Mouse (Mus musculus) B cell, adult 2 months (primary cell): Measurements from ENCODE around the gene G0s2.

Experiments used
- DNase-seq, 2 experiments: peaks; one replicate each; pipeline ENCODE4 v3.0.0; 2022

G0s2 gene

GRCm38 (mm10) chr1:193272916-193273601 lies at the start of gene G0s2:
Gene G0s2, minus strand, starts transcription at chr1:193273217.
- DNase-seq, result peak in 1 of 2 experiments; percentile 10

- DNase-seq, result no peak
These were observed 47.4 kb upstream of the G0s2 start for GRCm38 (mm10) chr1:193320398-193320797.

- no peak for DNase-seq
These were observed 46.7 kb upstream of the G0s2 start for GRCm38 (mm10) chr1:193319721-193320120.

- no peak for DNase-seq
These were observed 44.1 kb upstream of the G0s2 start for GRCm38 (mm10) chr1:193317159-193317559.

GRCm38 (mm10) chr1:193316358-193316750 lies 43.3 kb upstream of the G0s2 start:
- no peak for DNase-seq

GRCm38 (mm10) chr1:193315705-193316357 lies 42.8 kb upstream of the G0s2 start:
- no peak for DNase-seq

GRCm38 (mm10) chr1:193311596-193311995 lies 38.6 kb upstream of the G0s2 start:
- DNase-seq, result no peak

- no peak for DNase-seq
These were observed 37.6 kb upstream of the G0s2 start for GRCm38 (mm10) chr1:193310519-193311085.

- no peak for DNase-seq
These were observed 36.9 kb upstream of the G0s2 start for GRCm38 (mm10) chr1:193309785-193310518.

- DNase-seq, result no peak
These were observed 33.8 kb upstream of the G0s2 start for GRCm38 (mm10) chr1:193306832-193307231.

- DNase-seq, result no peak
These were observed 32.4 kb upstream of the G0s2 start for GRCm38 (mm10) chr1:193305386-193305785.

- no peak for DNase-seq
These were observed 30.1 kb upstream of the G0s2 start for GRCm38 (mm10) chr1:193303096-193303495.

GRCm38 (mm10) chr1:193302093-193302405 lies 29.0 kb upstream of the G0s2 start:
- DNase-seq, result no peak

- no peak for DNase-seq
These were observed 28.4 kb upstream of the G0s2 start for GRCm38 (mm10) chr1:193301216-193302092.

GRCm38 (mm10) chr1:193299995-193300394 lies 27.0 kb upstream of the G0s2 start:
- DNase-seq, result no peak

GRCm38 (mm10) chr1:193298141-193298765 lies 25.2 kb upstream of the G0s2 start:
- DNase-seq, result no peak

GRCm38 (mm10) chr1:193295920-193296319 lies 22.9 kb upstream of the G0s2 start:
- no peak for DNase-seq

- no peak for DNase-seq
These were observed 20.9 kb upstream of the G0s2 start for GRCm38 (mm10) chr1:193293926-193294325.

- no peak for DNase-seq
These were observed 20.0 kb upstream of the G0s2 start for GRCm38 (mm10) chr1:193293039-193293438.

- no peak for DNase-seq
These were observed 17.7 kb upstream of the G0s2 start for GRCm38 (mm10) chr1:193290686-193291085.

- DNase-seq, result no peak
These were observed 16.9 kb upstream of the G0s2 start for GRCm38 (mm10) chr1:193289914-193290313.

GRCm38 (mm10) chr1:193289076-193289475 lies 16.1 kb upstream of the G0s2 start:
- DNase-seq, result no peak
